Mouse (Mus musculus) CH12.LX (cell line): ENCODE results near the gene Ovgp1.

Source experiments
- BHLHE40 ChIP-seq: IDR thresholded peaks from 2 replicates; pipeline ENCODE4 v1.6.1; 2011; ENCODE audit warnings: mild to moderate bottlenecking, low read depth, low read length, improper control_type of control experiment
- CHD1 ChIP-seq: IDR thresholded peaks from 2 replicates; pipeline ENCODE4 v1.6.1; 2012; ENCODE audit warnings: low read depth, low read length, improper control_type of control experiment, inconsistent platforms
- CHD2 ChIP-seq: IDR thresholded peaks from 2 replicates; pipeline ENCODE4 v1.6.1; 2011; ENCODE audit warnings: low read length, improper control_type of control experiment
- CTCF ChIP-seq, 2 experiments: IDR thresholded peaks in 1 of 2; conservative IDR thresholded peaks in 1 of 2; 2 replicates each; pipeline ENCODE4 v1.5.1; 2011 to 2012; ENCODE audit warnings: low read depth in 2 of 2, low read length in 2 of 2, improper control_type of control experiment in 1 of 2, inconsistent platforms in 1 of 2, mild to moderate bottlenecking in 1 of 2, moderate library complexity in 1 of 2
- ETS1 ChIP-seq: conservative IDR thresholded peaks from 2 replicates; pipeline ENCODE4 v1.6.1; 2012; ENCODE audit warnings: low read depth, mild to moderate bottlenecking, inconsistent platforms, low read length, improper control_type of control experiment, moderate library complexity
- HCFC1 ChIP-seq: IDR thresholded peaks from 2 replicates; pipeline ENCODE4 v1.6.1; 2012; ENCODE audit warnings: low read depth, mild to moderate bottlenecking, inconsistent platforms, low read length, improper control_type of control experiment
- KAT2A ChIP-seq: IDR thresholded peaks from 2 replicates; pipeline ENCODE4 v1.6.1; 2012; ENCODE audit warnings: low read length, improper control_type of control experiment, inconsistent platforms; ENCODE audit not compliant: insufficient replicate concordance
- MAX ChIP-seq: IDR thresholded peaks from 2 replicates; pipeline ENCODE4 v1.6.1; 2011; ENCODE audit warnings: low read length, improper control_type of control experiment
- POLR2A ChIP-seq: IDR thresholded peaks from 2 replicates; pipeline ENCODE4 v1.6.1; 2011; ENCODE audit warnings: low read depth, mild to moderate bottlenecking, improper control_type of control experiment, low read length
- RCOR1 ChIP-seq: conservative IDR thresholded peaks from 2 replicates; pipeline ENCODE4 v1.6.1; 2012; ENCODE audit warnings: low read depth, mild to moderate bottlenecking, inconsistent platforms, low read length, improper control_type of control experiment
- USF1 ChIP-seq: IDR thresholded peaks from 2 replicates; pipeline ENCODE4 v1.6.1; 2014; ENCODE audit warnings: low read depth, mild to moderate bottlenecking, inconsistent platforms, low read length, improper control_type of control experiment
- ZMIZ1 ChIP-seq: IDR thresholded peaks from 2 replicates; pipeline ENCODE4 v1.6.1; 2012; ENCODE audit warnings: low read depth, mild to moderate bottlenecking, inconsistent platforms, low read length, improper control_type of control experiment

DNA sequence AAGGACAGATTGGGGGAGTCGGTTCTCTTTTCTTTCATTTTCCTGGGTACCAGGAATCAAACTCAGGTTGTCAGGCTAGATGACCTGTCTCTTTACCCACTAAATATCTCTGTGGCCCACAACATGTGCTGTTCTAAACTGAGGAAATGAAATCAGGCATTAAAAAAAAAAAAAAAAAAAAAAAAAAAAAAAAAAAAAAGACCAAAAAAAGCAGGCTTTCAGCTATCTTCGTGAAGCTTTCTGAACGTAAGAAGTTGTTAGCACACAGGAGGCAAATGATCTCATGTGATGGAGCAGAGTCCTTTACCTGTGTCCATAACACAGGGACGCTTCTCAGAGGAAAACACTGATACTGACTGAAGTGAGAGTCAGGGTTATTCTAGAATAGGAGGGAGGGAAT is 37.4 kb upstream of the Ovgp1 start:
- TF ChIP-seq CTCF (conservative IDR thresholded peaks at IDR 0.05 in 1 of 2, IDR thresholded peaks at IDR 0.05 in 1 of 2; ENCODE audit: low read depth in 2 of 2, low read length in 2 of 2) (no peak), CHD2 (no peak), ZMIZ1 (no peak), RCOR1 (no peak), MAX (no peak), HCFC1 (no peak), KAT2A (no peak), USF1 (no peak), POLR2A (no peak), CHD1 (no peak), ETS1 (no peak), BHLHE40 (no peak)
